Mouse (Mus musculus) CH12.LX (cell line): ENCODE measurements around the gene Akap8. TPM values are rescaled to one million over a fixed set of nuclear protein-coding genes. Genes with fewer than 3 reads are reported as not detected.

ENCODE experiments used
- DNase-seq: peaks from one replicate; pipeline ENCODE4 v3.0.0-alpha.2; 2013; ENCODE audit errors: extremely low read depth
- H3K27ac ChIP-seq: 2 replicates; pipeline ENCODE4 v1.5.1; 2012; ENCODE audit warnings: low read depth, mild to moderate bottlenecking, control low read depth, moderate library complexity; ENCODE audit not compliant: insufficient read depth
- H3K27me3 ChIP-seq: replicated peaks from 2 replicates; pipeline ENCODE3; 2012; ENCODE audit warnings: inconsistent platforms
- H3K36me3 ChIP-seq, 2 experiments: replicated peaks in 1 of 2; 2 replicates each; pipeline versions ENCODE3 to v1.6.1; 2012; ENCODE audit warnings: inconsistent platforms in 1 of 2, low read length in 1 of 2, mild to moderate bottlenecking in 1 of 2, mixed read lengths in 1 of 2, moderate library complexity in 1 of 2; ENCODE audit not compliant: control insufficient read depth in 1 of 2, insufficient read depth in 1 of 2
- H3K4me1 ChIP-seq, 2 experiments: 2 replicates each; pipeline ENCODE4 v1.6.1; 2012; ENCODE audit warnings: inconsistent platforms in 1 of 2, moderate library complexity in 1 of 2; ENCODE audit not compliant: insufficient read depth in 2 of 2, control insufficient read depth in 1 of 2
- H3K4me2 ChIP-seq: 2 replicates; pipeline ENCODE4 v1.6.1; 2012; ENCODE audit warnings: low read depth, mild to moderate bottlenecking, control low read depth; ENCODE audit not compliant: poor library complexity, insufficient read depth, severe bottlenecking
- H3K4me3 ChIP-seq, 3 experiments: fragments of 150-350 bp in 1 of 3; sonication (generic) in 1 of 3; replicated peaks in 1 of 3; 2 replicates each; pipeline versions ENCODE3 to v1.5.1; 2011 to 2012; ENCODE audit warnings: low read depth in 2 of 3, low read length in 2 of 3, mild to moderate bottlenecking in 2 of 3, moderate library complexity in 2 of 3, control low read depth in 1 of 3, improper control_type of control experiment in 1 of 3, inconsistent platforms in 1 of 3, mixed read lengths in 1 of 3; ENCODE audit not compliant: poor library complexity in 1 of 3
- H3K79me2 ChIP-seq: replicated peaks from 2 replicates; pipeline ENCODE4 v1.6.1; 2012; ENCODE audit warnings: mild to moderate bottlenecking, moderate library complexity; ENCODE audit not compliant: control insufficient read depth, poor library complexity, insufficient read depth, severe bottlenecking; ENCODE audit errors: extremely low read depth
- H3K9ac ChIP-seq: 2 replicates; pipeline ENCODE4 v1.6.1; 2012; ENCODE audit warnings: low read depth, mild to moderate bottlenecking, control low read depth, moderate library complexity; ENCODE audit not compliant: insufficient read depth
- H3K9me3 ChIP-seq: replicated peaks from 2 replicates; pipeline ENCODE3; 2012; ENCODE audit warnings: low read length, inconsistent platforms, mixed read lengths
- BHLHE40 ChIP-seq: IDR thresholded peaks from 2 replicates; pipeline ENCODE4 v1.6.1; 2011; ENCODE audit warnings: mild to moderate bottlenecking, low read depth, low read length, improper control_type of control experiment
- CHD1 ChIP-seq: IDR thresholded peaks from 2 replicates; pipeline ENCODE4 v1.6.1; 2012; ENCODE audit warnings: low read depth, low read length, improper control_type of control experiment, inconsistent platforms
- CHD2 ChIP-seq: IDR thresholded peaks from 2 replicates; pipeline ENCODE4 v1.6.1; 2011; ENCODE audit warnings: low read length, improper control_type of control experiment
- ELF1 ChIP-seq: IDR thresholded peaks from 2 replicates; pipeline ENCODE4 v1.6.1; 2014; ENCODE audit warnings: low read depth, mild to moderate bottlenecking, inconsistent platforms, low read length, improper control_type of control experiment
- ETS1 ChIP-seq: conservative IDR thresholded peaks from 2 replicates; pipeline ENCODE4 v1.6.1; 2012; ENCODE audit warnings: low read depth, mild to moderate bottlenecking, inconsistent platforms, low read length, improper control_type of control experiment, moderate library complexity
- GABPA ChIP-seq: IDR thresholded peaks from 2 replicates; pipeline ENCODE4 v1.6.1; 2012; ENCODE audit warnings: low read depth, low read length, improper control_type of control experiment, inconsistent platforms; ENCODE audit not compliant: insufficient replicate concordance
- HCFC1 ChIP-seq: IDR thresholded peaks from 2 replicates; pipeline ENCODE4 v1.6.1; 2012; ENCODE audit warnings: low read depth, mild to moderate bottlenecking, inconsistent platforms, low read length, improper control_type of control experiment
- JUND ChIP-seq: conservative IDR thresholded peaks from 2 replicates; pipeline ENCODE4 v1.6.1; 2011; ENCODE audit warnings: low read depth, low read length, improper control_type of control experiment
- MAFK ChIP-seq: IDR thresholded peaks from 2 replicates; pipeline ENCODE4 v1.6.1; 2011; ENCODE audit warnings: low read length, improper control_type of control experiment; ENCODE audit not compliant: insufficient replicate concordance
- MAX ChIP-seq: IDR thresholded peaks from 2 replicates; pipeline ENCODE4 v1.6.1; 2011; ENCODE audit warnings: low read length, improper control_type of control experiment
- MAZ ChIP-seq: IDR thresholded peaks from 2 replicates; pipeline ENCODE4 v1.6.1; 2012; ENCODE audit warnings: low read depth, mild to moderate bottlenecking, inconsistent platforms, low read length, improper control_type of control experiment, moderate library complexity
- MEF2A ChIP-seq: IDR thresholded peaks from 2 replicates; pipeline ENCODE4 v1.6.1; 2014; ENCODE audit warnings: low read depth, mild to moderate bottlenecking, inconsistent platforms, low read length, improper control_type of control experiment, borderline replicate concordance
- NELFE ChIP-seq: IDR thresholded peaks from 2 replicates; pipeline ENCODE4 v1.6.1; 2011; ENCODE audit warnings: low read depth, low read length, improper control_type of control experiment
- NRF1 ChIP-seq: IDR thresholded peaks from 2 replicates; pipeline ENCODE4 v1.6.1; 2014; ENCODE audit warnings: low read depth, mild to moderate bottlenecking, inconsistent platforms, low read length, improper control_type of control experiment, moderate library complexity
- PAX5 ChIP-seq: IDR thresholded peaks from 2 replicates; pipeline ENCODE4 v1.6.1; 2012; ENCODE audit warnings: low read length, inconsistent platforms, mixed read lengths
- POLR2A ChIP-seq: IDR thresholded peaks from 2 replicates; pipeline ENCODE4 v1.6.1; 2011; ENCODE audit warnings: low read depth, mild to moderate bottlenecking, improper control_type of control experiment, low read length
- POLR2AphosphoS2 ChIP-seq: IDR thresholded peaks from 2 replicates; pipeline ENCODE4 v1.6.1; 2011; ENCODE audit warnings: low read depth, low read length, improper control_type of control experiment
- RCOR1 ChIP-seq: conservative IDR thresholded peaks from 2 replicates; pipeline ENCODE4 v1.6.1; 2012; ENCODE audit warnings: low read depth, mild to moderate bottlenecking, inconsistent platforms, low read length, improper control_type of control experiment
- SIN3A ChIP-seq: IDR thresholded peaks from 2 replicates; pipeline ENCODE4 v1.6.1; 2012; ENCODE audit warnings: low read length, improper control_type of control experiment, inconsistent platforms
- SMC3 ChIP-seq: IDR thresholded peaks from 2 replicates; pipeline ENCODE4 v1.6.1; 2011; ENCODE audit warnings: low read depth, low read length, improper control_type of control experiment
- TBP ChIP-seq: conservative IDR thresholded peaks from 2 replicates; pipeline ENCODE4 v1.6.1; 2011; ENCODE audit warnings: low read depth, low read length, improper control_type of control experiment
- TCF12 ChIP-seq: IDR thresholded peaks from 2 replicates; pipeline ENCODE4 v1.6.1; 2014; ENCODE audit warnings: low read depth, mild to moderate bottlenecking, inconsistent platforms, low read length, improper control_type of control experiment
- UBTF ChIP-seq: IDR thresholded peaks from 2 replicates; pipeline ENCODE4 v1.6.1; 2012; ENCODE audit warnings: low read depth, mild to moderate bottlenecking, inconsistent platforms, low read length, improper control_type of control experiment, moderate library complexity
- ZKSCAN1 ChIP-seq: IDR thresholded peaks from 2 replicates; pipeline ENCODE4 v1.6.1; 2012; ENCODE audit warnings: low read depth, inconsistent platforms, low read length, improper control_type of control experiment, borderline replicate concordance
- ZNF384 ChIP-seq: IDR thresholded peaks from 2 replicates; pipeline ENCODE4 v1.6.1; 2012; ENCODE audit warnings: low read depth, low read length, improper control_type of control experiment, inconsistent platforms
- dilution Hi-C: fragments of 300-500 bp; cut with MboI; formaldehyde crosslinking; loops from 2 replicates; pipeline ENCODE4 v1.14.3; 2020; ENCODE audit warnings: low sequenced_read_pairs; ENCODE audit not compliant: extremely low pct_unique_long_range_greater_than_20kb, extremely low pct_ligation_motif_present
- in situ Hi-C: fragments of 300-500 bp; cut with MboI; formaldehyde crosslinking; loops from 3 replicates; pipeline ENCODE4 v1.14.3; 2019; ENCODE audit warnings: low sequenced_read_pairs, low pct_ligation_motif_present, low pct_unique_long_range_greater_than_20kb, mixed read lengths
- polyA plus RNA-seq: library from polyadenylated mRNA; unstranded; fragments of >175 nt; gene quantifications from 2 replicates; pipeline ENCODE4 v1.2.1, GENCODE M21; 2012; ENCODE audit warnings: low read depth; ENCODE audit not compliant: insufficient read length
- total RNA-seq, 2 experiments: library from RNA; depleted of rRNA; stranded (reverse); fragments of 300-350 nt in 1 of 2; fragments of >200 nt in 1 of 2; gene quantifications; 2 replicates each; pipeline ENCODE4 v1.2.3; 2012 to 2014

Gene Akap8
- total and polyA plus RNA-seq, 3 experiments, result 62.5 to 146 (median 75.2) TPM

DNA sequence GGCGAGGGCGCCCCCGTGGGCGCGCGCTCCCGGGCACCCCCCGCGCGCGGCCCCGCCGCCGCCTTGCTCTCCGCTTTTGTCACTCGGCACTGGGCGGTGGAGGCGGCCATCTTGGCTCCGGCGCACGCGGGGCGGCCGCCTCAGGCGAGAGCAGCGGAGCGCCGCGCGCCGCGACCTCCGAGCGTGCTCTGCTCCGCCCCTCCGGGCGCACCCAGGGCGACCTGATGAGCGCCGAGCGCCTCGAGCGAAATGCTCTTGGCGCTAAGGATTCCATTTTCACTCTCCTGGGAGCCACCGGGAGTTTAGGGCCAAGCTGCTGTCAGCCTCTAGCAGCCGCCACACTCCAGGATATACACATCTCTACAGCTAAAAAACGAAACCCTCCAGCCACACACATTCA is 43.3 kb upstream of the Akap8 start (continued):
- no peak for TF ChIP-seq POLR2AphosphoS2
- TF ChIP-seq PAX5, result no peak
- 0 out of 2 replicates have a peak, but pooled peaks have one; percentile 19 for TF ChIP-seq RCOR1
- no peak for TF ChIP-seq SMC3
- peak; percentile 81 for TF ChIP-seq HCFC1
- peak; percentile 74 for TF ChIP-seq MEF2A
- TF ChIP-seq BHLHE40, result peak; percentile 58; the same call in 1 of the 2 replicates
- TF ChIP-seq TCF12, result peak; percentile 78

DNA sequence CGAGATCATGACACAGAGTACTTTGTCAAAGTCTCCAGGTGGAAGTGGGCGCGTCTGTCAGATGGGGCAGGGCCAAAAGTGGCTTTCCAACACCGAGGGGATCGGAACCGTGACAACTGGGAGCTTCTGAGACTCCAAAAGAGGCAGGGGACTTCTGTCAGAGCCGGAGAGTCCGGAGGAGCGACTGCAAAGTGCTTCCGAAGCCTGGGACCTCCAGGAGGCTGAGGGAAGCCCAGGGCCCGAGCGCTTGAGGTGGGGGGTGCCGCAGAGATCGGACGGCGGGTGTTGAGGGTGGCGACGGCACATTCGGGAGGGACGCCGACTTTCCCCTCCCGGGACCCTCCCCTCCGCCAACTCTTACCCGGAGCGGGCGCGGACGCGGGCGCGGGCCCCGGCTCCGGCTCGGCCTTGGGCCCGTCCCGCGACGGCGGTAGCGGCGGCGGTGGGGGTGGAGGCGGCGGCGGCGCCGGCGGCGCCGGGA is 42.8 kb upstream of the Akap8 start:
- peaks cover 22% of the 10 kb centered on the region for H3K79me2 ChIP-seq
- in situ Hi-C loops, result no loop called here
- TF ChIP-seq SIN3A (peak; percentile 27; the same call in 1 of the 2 replicates), MAFK (no peak)
- TF ChIP-seq, all 38 proteins: peak for 1
- DNase-seq, result peak; percentile 25
- Histone ChIP-seq H3K9me3 (no peaks in the 10 kb centered on the region), H3K9ac (peak overlapping the region; percentile 93), H3K4me2 (peak overlapping the region; percentile 92), H3K36me3 (peaks cover 29 to 43% of the 10 kb centered on the region in 2 experiments), H3K4me3 (peak overlapping the region; percentile 70 to 87 (median 86)), H3K27ac (no peak overlapping the region), H3K27me3 (no peaks in the 10 kb centered on the region), H3K4me1 (peaks cover 9 to 24% of the 10 kb centered on the region in 2 experiments)
- dilution Hi-C loops, result no loop called here

DNA sequence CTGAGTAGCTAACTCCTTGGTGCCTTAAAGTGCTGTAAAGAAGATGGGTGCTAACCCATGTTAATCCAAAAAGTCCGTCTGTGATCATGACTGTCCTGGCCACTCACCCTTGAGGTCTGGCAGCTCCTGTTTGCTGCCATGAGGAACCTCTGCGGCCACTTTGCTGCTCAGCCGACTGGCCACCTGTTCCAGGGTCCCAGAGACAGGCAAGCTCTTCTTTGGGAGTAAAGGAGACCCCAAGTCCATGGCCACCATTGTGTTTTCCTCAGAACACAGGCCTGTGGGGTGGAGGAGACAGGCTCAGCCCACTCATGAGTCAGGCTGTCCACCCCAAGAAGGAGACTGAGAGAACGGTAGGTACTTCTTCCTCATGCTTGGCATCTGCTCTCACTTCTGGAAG is 41.6 kb upstream of the Akap8 start:
- H3K4me2 ChIP-seq, result peak overlapping the region; percentile 92
- H3K79me2 ChIP-seq, result peaks cover 22% of the 10 kb centered on the region
- peak overlapping the region in 1 of 3 experiments; percentile 70 for H3K4me3 ChIP-seq
- peaks cover 9 to 24% of the 10 kb centered on the region in 2 experiments for H3K4me1 ChIP-seq
- H3K36me3 ChIP-seq, result peaks cover 41 to 55% of the 10 kb centered on the region in 2 experiments
- in situ Hi-C loops, result no loop called here
- H3K9ac ChIP-seq, result no peak overlapping the region
- dilution Hi-C loops, result no loop called here
- no peaks in the 10 kb centered on the region for H3K27me3 ChIP-seq
- DNase-seq, result no peak
- H3K9me3 ChIP-seq, result no peaks in the 10 kb centered on the region
- no peak overlapping the region for H3K27ac ChIP-seq
- TF ChIP-seq ZNF384, result no peak
- no peak for TF ChIP-seq MEF2A
- no peak for TF ChIP-seq SIN3A
- TF ChIP-seq UBTF, result no peak
- TF ChIP-seq JUND, result no peak
- TF ChIP-seq NRF1, result no peak
- no peak for TF ChIP-seq BHLHE40
- TF ChIP-seq CHD2, result no peak
- TF ChIP-seq MAZ, result no peak
- TF ChIP-seq ETS1, result no peak
- TF ChIP-seq PAX5, result no peak
- TF ChIP-seq TBP, result no peak
- no peak for TF ChIP-seq MAX
- no peak for TF ChIP-seq CHD1
- no peak for TF ChIP-seq POLR2A
- TF ChIP-seq GABPA, result no peak
- no peak for TF ChIP-seq NELFE
- TF ChIP-seq ELF1, result no peak
- no peak for TF ChIP-seq ZKSCAN1
